Mouse (Mus musculus) adrenal gland (tissue): ENCODE data around the gene Ncam1.

Experiments used
- intact Hi-C: fragments of 180-260 bp; cut with DNase I; formaldehyde crosslinking; loops from one replicate; pipeline ENCODE4 v1.15.1; 2025

Ncam1 gene

DNA sequence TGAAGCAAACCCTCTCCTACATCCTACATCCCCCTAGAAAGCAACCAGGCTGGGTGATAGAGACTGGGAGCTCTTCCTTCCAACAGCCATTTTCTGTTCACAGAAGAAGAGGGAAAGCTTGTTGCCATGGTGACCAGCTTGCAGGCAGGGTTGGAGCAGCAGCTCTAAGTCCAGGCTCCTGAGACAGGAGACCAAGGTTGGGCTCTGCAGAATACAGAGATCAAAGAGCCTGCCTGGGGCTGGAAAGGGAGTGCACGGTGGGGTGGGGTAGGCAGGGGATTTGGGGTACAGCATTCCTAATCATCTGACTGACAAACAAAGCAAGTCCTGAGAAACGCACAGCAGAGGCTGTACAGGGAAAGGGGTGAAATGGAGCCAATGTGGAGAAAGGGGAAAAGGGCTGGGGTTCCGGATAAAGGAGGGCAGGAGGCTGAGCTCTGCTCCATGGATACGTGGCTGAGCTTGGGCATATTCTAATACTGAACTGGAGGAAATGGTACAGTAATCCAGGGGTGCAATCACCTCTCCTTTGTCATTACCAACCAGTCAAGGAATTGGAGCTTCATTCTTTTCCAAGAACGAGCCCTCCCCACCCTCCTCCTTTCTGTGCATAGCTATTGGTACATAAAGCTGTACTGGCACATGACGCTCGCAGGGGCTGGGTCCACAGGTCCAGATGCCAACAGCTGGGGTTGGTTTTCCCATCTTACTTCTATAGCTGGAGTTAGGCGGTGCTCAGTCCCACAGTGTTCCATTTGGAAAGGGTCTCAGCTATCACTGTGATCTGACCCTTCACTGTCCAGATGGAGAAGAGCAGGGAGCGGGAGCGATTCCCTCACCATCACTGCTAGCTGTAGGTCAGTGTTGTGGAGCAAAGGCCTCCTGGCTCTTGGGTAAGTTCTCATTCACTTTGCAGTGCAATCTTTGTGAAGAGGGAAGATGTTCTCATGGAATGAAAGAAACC is 227.7 kb downstream of the Ncam1 start:
- intact Hi-C loops = no loop called here

DNA sequence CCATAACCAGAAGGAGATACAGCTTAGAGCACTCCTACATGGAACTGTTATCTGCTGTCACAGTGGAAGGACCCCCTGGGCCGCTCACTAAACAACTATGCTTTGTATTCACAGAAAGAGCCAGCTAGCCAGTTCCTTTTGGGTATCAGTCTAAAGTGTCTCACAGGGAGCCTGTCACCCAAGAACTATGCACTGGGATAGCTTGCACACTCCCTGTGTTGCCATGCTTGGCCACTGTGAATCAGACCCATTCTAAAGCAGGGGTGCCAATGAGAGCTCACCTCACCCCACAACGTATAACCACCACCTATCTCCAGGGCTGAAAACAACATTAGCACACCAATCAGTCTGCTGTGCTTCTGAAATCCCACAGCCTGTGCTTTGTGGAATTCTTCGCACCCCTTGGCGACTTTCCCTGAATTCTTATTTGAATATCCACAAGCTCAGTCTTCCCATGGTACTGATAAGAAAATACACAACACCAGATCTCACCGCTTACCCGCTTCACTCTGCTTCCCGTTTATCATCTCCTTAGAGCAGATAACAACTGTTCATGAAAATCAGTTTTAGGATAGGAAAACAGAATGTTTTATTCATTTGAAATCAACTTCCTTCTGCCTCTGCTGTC is 228.6 kb downstream of the Ncam1 start:
- intact Hi-C loops = no loop called here

DNA sequence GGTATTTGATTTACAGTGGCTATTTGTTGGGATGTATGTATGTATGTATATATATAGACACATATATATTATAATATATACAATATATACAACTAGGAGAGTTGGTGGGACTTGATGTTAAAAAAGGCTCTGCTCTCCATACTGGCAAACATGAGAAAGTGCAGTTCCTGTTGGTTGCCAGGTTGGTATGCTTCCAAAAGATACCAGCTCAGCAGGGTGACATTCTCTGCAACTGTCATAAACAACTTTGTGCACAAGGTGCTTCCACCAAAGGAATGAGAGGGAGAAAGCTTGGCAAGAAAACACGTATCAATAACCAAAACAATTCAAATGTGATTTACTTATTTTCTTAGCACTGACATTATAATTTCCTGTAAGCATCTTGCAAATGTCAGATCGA is 232.9 kb downstream of the Ncam1 start:
- intact Hi-C loops = no loop called here

DNA sequence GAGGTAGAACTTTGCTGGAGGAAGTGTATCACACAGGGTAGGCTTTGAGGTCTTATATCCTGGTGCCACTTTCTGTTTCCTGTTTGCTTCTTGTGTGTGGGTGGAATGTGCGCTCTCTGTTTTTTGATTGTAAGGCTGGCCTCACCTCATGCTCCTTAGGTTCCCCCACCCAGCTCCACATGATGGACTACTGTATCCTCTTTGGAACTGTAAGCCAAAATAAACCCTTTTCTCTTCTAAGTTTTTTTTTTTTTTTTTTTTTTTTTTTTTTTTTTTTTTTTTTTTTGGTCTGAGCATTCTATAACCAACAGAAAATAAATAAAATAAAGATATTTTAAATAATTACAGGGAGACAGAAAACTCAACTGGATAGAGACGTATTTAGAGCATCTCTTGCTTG is 239.8 kb downstream of the Ncam1 start:
- intact Hi-C loops = no loop called here

DNA sequence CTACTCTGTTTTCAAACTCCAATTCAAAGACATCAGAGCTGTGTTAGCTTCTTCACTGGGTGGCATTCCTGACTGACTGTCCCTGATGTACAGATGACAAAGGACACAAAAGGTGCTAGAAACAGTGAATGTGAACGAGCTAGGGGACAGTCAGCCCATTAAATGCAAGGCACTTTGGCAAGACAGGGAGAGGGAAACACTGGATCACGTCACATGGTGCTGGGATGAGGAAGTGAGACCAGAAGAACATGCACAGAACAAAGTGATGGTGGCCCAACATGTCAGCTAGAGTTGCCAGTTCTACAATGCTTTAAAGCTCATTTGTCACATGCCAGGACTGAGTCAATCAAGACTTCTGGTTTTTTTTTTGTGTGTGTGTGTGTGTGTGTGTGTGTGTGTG is 247.4 kb downstream of the Ncam1 start:
- intact Hi-C loops = no loop called here

DNA sequence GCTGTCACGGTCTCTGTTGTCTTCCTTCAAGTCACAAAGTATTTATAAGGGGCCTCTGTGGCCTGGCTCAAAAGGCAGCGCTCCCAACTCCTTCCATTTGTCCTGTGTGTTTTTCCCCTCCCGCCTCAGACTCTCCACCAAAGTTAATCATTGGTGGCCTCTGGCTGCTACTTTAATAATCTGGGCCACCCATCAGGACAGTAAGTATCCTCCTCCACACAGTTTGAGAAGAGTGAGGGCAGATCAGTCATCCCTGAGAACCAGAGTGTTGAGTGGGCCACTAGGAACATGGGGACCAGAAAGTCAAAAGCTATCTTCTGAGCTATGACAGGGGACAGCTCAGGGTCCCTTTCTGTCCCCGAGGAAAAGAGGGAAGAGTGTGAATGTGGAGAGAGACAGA is 256.1 kb downstream of the Ncam1 start:
- intact Hi-C loops = no loop called here

DNA sequence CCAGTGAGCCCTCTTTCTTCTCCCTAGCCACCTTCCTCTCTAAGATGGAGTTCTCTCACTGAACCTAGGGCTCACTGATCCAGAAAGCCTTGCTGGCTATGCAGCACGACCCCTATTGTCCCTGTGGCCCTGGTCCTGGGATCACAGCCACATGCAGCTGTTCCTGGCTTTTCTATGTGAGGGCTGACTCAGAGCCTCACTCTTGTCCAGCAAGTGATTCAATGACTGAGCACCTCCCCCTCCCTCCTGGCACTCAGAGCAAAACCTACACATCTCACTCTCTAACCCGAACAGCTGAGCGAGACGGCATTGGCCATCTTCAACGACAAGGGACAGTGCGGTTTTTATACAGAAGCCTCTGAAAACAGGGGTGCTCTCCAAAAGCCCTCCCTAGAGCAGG is 260.9 kb downstream of the Ncam1 start:
- intact Hi-C loops = no loop called here

DNA sequence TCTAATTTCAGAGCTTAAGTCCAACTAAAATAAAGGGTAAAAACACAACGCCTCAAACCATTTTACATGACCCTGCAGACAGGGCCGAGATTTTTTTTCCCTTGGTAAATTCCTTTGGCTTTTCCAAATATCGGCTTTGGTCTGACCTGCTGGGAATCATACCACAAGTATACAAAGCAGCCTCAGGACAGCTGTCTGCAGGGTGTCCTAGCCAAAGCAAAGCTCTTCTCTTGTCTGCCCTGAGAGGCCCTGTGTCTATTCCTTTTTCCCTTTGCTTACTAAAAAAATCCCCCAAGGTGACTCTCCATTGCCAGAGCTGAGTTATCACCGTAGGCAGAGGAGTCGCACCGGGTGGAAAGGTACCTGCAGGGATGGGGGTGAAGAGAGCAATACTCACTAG is 262.1 kb downstream of the Ncam1 start:
- intact Hi-C loops = no loop called here

DNA sequence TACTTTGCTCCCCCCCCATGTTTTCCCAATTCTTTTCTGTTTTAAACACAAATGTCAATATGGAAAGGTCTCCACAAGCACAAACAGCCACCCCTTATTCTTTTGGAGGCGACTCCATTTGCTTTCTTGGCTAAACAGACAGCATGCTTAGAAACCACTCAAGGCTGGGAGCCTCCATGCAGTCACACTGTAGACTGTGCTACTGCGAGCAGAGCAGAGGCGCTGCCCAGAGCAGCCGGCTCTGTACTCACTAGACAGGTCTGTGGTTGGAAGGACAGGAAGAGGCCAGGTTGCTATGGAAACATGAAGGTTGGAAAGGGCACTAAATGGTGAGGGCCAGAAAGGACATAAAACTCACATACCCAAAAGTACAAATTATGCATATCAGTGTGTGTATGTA is 263.8 kb downstream of the Ncam1 start:
- intact Hi-C loops = no loop called here

DNA sequence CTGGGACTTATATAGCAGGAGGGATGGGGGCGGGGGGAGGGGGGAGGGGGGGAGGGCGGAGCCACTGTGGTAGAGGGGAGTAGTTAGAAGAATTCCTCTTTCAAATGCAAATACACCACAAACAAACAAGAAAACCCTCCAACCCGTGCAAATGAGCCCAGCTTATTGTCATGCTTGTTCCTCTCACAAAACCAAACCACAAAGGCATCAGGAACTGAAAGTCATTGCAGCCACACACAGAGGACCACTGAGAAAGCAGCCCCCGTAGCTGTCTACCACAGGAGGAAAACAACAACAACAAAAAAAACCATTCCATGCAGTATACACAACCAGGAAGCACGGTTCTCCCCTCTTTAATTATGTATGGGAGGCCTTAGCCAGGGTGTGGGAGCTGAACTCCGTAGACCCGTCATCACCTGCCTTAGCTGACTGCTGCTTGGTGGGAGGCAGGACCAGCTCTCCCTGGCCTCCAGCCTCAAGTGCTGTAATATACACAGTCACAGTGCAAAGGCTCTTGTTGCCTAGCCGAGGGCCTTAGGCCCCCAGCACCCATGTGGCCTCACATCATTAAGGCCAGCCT is 264.7 kb downstream of the Ncam1 start:
- intact Hi-C loops = no loop called here

DNA sequence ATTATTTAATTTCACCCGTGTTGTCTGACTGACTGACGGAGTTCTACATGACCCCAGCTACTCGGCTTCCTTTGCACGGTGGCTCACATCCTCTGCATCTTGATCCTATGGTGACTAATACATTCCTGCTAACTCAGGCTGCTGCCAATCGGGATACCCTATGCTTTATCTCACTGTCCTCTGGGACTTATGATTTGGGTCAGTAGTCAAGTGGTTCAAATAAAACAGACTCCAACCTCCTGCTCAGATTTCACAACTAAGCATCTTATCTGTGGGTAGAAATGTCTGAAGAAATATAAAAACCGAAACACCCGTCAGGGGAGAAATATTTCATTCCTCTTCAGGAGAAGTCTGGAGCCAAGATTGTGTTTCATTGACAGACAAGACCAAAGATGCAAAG is 265.3 kb downstream of the Ncam1 start:
- intact Hi-C loops = no loop called here

DNA sequence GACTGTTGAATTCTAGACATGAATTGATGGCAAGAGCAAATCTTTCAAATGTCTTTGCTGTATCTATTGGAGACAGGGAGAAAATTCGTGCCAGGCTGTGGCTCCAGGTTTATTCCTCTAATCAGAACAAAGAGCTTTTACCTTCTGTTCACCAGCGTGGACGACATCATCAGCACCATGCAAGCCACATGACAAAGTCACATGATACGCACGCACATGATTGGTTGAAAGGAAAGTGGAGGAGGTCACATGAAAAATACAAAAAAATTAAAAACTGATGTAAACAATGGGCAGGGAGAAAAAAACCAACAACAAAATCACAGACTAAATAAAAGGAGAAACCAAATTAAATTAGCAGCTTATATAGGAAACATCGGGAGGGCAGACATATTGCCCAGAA is 266.9 kb downstream of the Ncam1 start:
- intact Hi-C loops = no loop called here

DNA sequence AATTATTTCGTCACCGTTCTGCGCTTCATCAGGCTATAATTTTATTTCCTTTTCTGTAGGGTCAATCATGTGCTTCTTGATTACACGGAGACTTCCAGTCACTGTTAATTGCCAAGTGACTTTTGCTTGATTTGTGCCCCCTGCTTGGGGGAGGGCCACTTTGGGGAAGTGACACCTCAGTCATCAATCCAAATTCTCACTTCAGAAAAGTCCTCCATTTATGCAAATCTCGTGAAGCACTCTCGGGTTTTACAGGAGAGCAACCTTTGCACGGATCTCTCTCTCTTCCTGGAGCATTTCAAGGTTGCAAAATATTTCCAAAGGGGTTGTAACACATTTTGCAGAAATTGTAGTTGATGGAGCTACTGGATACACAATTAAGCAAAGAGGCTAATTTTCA is 267.5 kb downstream of the Ncam1 start:
- intact Hi-C loops = no loop called here

DNA sequence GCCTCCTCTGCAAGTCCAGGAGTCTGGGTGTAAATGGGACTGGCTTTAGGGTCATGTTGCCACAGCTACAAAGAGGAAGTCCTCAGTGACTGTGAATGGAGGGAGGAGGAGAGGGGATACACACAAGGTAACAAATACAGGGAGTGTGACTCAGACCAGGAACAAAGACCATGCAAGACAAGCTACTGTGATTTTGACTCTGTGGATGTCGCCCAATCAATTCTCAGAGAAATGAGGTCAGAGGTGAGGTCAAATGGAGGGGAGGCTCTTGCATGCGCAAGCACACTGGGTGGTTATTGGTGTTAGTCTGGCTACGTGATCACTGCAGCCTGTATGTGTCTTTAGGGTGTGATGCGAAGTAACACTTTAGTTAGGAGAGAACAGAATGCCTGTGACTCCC is 268.0 kb downstream of the Ncam1 start:
- intact Hi-C loops = no loop called here

DNA sequence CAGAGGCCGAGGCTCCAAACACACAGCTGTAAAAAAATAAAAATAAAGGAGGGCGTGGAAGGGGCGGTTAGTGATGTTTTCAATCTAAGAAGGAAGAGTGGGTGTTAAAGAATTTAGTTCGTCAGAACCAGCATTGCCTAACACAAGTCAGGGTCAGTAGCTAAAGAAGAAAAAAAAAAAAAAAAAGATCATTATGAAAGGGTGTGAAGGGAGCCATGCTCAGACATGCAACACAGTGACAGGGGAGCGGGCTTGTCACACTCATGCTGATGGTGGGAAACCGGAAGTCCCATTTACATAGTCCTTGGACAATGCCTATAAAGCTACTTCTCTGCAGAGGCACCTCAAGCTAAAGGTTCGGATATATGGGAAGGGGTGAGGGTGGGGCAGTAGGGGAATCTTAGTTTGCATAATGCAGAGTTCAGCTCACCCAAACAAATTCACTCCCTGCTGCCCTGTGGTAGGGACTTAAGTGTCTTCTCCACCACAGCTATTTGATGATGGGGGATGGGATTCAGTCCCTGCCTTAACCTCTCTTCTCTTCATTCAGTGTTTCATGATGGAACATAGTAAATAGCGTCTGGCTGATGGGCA is 269.3 kb downstream of the Ncam1 start:
- intact Hi-C loops = no loop called here

DNA sequence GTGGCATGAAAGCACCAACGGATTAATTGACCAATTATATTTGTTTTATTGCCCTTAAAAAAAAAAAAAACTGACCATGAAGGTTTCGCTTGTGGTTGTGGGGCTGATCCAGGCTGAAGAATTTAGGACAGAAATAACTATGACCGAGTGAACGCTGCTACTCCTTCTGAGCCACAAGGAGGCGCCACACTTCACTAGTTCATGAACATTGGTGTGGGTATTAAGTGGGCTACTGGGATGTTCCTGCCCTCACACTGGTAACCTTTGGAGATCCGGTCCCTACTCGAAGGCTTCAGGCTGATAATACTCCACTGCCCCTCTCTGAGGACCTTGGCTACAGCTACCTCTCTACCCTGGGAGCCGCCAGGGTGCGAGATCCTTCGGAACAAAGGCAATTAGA is 269.8 kb downstream of the Ncam1 start:
- intact Hi-C loops = no loop called here

DNA sequence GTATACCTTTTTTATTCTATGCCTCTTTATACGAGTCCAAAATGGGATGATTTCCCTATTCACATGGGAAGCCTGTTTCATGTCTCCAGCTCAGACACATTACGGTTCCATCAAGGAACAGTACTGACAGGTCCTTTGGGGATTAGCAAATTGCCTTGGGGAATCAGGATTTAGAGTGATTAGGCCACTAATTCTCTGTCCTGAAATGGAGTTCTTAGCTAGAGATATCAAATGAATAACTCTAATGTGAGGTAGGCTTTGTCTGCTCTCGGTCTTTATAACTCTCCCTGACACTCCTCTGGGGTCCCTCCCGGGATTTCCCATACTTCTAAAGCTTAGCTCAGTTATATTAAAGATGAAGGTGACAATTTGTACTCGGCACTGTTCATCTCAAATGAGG is 270.7 kb downstream of the Ncam1 start:
- intact Hi-C loops = no loop called here

DNA sequence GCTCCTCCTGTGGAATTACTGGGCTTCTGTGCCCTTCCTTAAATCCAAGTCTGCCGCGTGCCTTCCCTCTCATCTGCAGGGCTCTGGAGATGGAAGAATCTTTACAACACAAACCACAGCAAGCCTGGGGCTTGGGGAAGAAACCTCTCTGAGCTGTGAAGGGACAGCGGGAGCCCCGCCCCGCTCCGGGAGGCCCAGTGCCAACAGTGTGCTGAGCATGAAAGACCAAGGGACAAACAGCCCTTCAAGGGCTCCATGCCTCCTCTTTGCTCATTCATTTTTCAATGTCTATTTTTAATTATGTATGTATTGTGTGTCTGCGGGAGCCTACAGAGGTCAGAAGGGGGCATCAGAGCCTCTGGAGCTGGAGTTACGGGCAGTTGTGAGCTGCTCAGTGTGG is 271.4 kb downstream of the Ncam1 start:
- intact Hi-C loops = no loop called here

DNA sequence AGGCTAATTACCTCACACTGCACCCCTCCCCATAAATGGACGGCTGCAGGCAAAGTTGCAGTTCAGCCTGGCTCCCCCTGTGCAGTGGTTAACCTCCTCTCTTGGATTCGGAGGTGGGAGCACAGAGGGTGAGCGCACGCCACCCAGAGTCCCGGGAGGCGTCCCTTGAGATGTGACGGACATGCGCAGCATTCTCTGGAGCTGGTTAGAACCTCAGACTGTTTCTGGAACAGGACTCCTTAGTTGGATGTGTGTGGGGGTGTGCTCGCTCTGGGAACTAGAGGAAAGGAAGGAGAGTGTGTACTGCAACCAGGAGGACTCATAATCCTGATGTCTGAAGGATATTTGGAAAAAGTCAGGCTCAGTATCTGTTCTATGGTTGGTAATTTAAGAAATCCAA is 274.0 kb downstream of the Ncam1 start:
- intact Hi-C loops = no loop called here

DNA sequence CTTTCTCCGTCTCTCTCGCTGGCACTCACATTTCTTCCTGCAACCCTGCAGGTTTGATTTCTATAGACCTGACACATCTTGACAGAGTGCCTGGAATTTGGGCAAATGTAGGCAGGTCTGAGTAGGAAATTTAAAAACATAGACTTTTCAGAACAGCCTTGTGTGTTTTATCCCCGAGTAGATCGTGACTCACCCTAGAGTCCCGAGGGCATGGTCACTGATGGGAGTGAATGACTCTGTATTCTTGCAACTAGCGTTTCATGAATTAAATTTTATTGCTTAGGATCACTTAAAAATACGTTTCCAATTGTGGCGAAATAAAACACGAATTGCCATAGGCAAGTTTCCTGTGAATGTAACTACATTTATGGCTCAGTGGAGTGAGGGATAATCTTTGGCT is 274.8 kb downstream of the Ncam1 start:
- intact Hi-C loops = no loop called here

DNA sequence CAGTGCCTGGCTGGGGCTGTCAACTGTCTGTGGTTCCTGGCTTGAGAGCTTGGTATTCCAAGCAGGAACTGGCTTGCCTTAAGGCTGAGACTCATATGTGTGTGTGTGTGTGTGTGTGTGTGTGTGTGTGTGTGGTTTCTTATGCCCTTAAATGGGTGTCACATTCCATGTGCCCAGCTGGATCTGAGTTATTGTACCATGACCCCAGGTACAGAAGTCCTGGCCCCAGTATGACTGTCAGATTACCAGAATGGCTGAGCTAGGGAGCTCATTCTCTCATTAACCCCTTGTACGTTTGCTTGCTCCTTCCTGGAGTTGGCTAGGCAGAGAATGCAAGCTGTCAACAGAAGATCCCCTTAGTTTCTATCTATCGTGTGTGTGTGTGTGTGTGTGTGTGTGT is 284.4 kb downstream of the Ncam1 start:
- intact Hi-C loops = no loop called here

DNA sequence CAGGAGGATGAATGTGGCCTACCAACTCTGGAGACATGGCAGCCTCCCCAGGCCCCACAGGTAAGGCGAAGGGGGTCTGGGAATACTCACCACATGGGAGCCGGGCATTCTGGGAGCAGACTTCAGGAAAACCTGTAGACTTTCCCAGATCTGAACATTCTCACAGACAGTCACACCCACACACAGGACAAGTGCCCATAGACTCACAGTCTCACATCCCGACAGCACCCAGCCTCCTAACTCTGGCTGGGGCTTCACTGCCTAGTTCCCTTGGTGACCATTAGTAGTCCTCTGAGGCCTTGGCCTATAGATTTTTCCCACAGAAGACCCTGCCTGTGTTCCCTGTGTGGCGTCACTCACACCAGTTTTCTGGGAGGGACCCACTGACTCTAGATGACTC is 288.1 kb downstream of the Ncam1 start:
- intact Hi-C loops = no loop called here
